Mouse (Mus musculus): ENCODE results near the gene Cdc42se2. TPM values are rescaled to one million over a fixed set of nuclear protein-coding genes. Genes with fewer than 3 reads are reported as not detected.

Cdc42se2 gene
- polyA plus RNA-seq, 1 experiment from 2014 or later, result 187 TPM

- no peak overlapping the region for H3K4me3 ChIP-seq
- H3K27ac ChIP-seq, result no peak overlapping the region
- H3K27me3 ChIP-seq (ENCODE audit: poor library complexity, severe bottlenecking), result no peaks in the 10 kb centered on the region
- DNase-seq (ENCODE audit: extremely low spot score, low spot score), result no peak
- WGBS, result 78% methylated on average over 3 of the region's 3 CpGs
- H3K4me1 ChIP-seq, result peaks cover 32% of the 10 kb centered on the region
- H3K36me3 ChIP-seq (replicated peaks), result peaks cover 5% of the 10 kb centered on the region; the same call in 1 of the 2 replicates
- H3K9me3 ChIP-seq, result no peaks in the 10 kb centered on the region
Measured at GRCm38 (mm10) chr11:54768116-54768690, 19.3 kb downstream of the Cdc42se2 start.

GRCm38 (mm10) chr11:54764759-54765158 lies 22.7 kb downstream of the Cdc42se2 start:
- WGBS, result 96% methylated on average over 1 of the region's 1 CpGs
- no peak for DNase-seq (ENCODE audit: extremely low spot score, low spot score)
- H3K27me3 ChIP-seq (ENCODE audit: poor library complexity, severe bottlenecking), result no peaks in the 10 kb centered on the region
- H3K4me3 ChIP-seq, result no peak overlapping the region
- no peak overlapping the region for H3K27ac ChIP-seq
- no peaks in the 10 kb centered on the region for H3K9me3 ChIP-seq
- H3K36me3 ChIP-seq (replicated peaks), result peaks cover 5% of the 10 kb centered on the region; the same call in 1 of the 2 replicates
- H3K4me1 ChIP-seq, result peaks cover 37% of the 10 kb centered on the region

- H3K27me3 ChIP-seq (ENCODE audit: poor library complexity, severe bottlenecking), result no peaks in the 10 kb centered on the region
- 79% methylated on average over 3 of the region's 3 CpGs for WGBS
- H3K36me3 ChIP-seq (replicated peaks), result peaks cover 5% of the 10 kb centered on the region; the same call in 1 of the 2 replicates
- no peaks in the 10 kb centered on the region for H3K9me3 ChIP-seq
- DNase-seq (ENCODE audit: extremely low spot score, low spot score), result no peak
- peaks cover 33% of the 10 kb centered on the region for H3K4me1 ChIP-seq
- H3K27ac ChIP-seq, result no peak overlapping the region
- no peak overlapping the region for H3K4me3 ChIP-seq
Measured at GRCm38 (mm10) chr11:54764026-54764425, 23.4 kb downstream of the Cdc42se2 start.

- Histone ChIP-seq H3K27me3 (ENCODE audit: poor library complexity, severe bottlenecking) (no peaks in the 10 kb centered on the region), H3K36me3 (replicated peaks) (peaks cover 5% of the 10 kb centered on the region; the same call in 1 of the 2 replicates), H3K27ac (no peak overlapping the region), H3K9me3 (no peaks in the 10 kb centered on the region), H3K4me3 (no peak overlapping the region), H3K4me1 (peaks cover 27% of the 10 kb centered on the region)
- DNase-seq (ENCODE audit: extremely low spot score, low spot score), result no peak
- WGBS, result 94% methylated on average over 5 of the region's 5 CpGs
Measured at GRCm38 (mm10) chr11:54762735-54763134, 24.7 kb downstream of the Cdc42se2 start.

- peaks cover 57% of the 10 kb centered on the region for H3K4me1 ChIP-seq
- no peaks in the 10 kb centered on the region for H3K27me3 ChIP-seq (ENCODE audit: poor library complexity, severe bottlenecking)
- WGBS, result 71% methylated on average over 1 of the region's 1 CpGs
- H3K27ac ChIP-seq, result no peak overlapping the region
- DNase-seq (ENCODE audit: extremely low spot score, low spot score), result no peak
- no peaks in the 10 kb centered on the region for H3K9me3 ChIP-seq
- H3K36me3 ChIP-seq (replicated peaks), result peaks cover 30% of the 10 kb centered on the region
- no peak overlapping the region for H3K4me3 ChIP-seq
Measured at GRCm38 (mm10) chr11:54757993-54758392, 29.5 kb downstream of the Cdc42se2 start.

GRCm38 (mm10) chr11:54755148-54755664 lies 32.3 kb downstream of the Cdc42se2 start:
- H3K27ac ChIP-seq, result peak overlapping the region; percentile 82
- no peak for DNase-seq (ENCODE audit: extremely low spot score, low spot score)
- no peaks in the 10 kb centered on the region for H3K9me3 ChIP-seq
- H3K4me3 ChIP-seq, result peak overlapping the region; percentile 7; the same call in 1 of the 2 replicates
- H3K27me3 ChIP-seq (ENCODE audit: poor library complexity, severe bottlenecking), result no peaks in the 10 kb centered on the region
- peaks cover 51% of the 10 kb centered on the region for H3K4me1 ChIP-seq
- H3K36me3 ChIP-seq (replicated peaks), result peaks cover 55% of the 10 kb centered on the region
- 76% methylated on average over 5 of the region's 5 CpGs for WGBS

GRCm38 (mm10) chr11:54754301-54755147 lies 33.0 kb downstream of the Cdc42se2 start:
- 43% methylated on average over 10 of the region's 10 CpGs for WGBS
- H3K4me1 ChIP-seq, result peaks cover 50% of the 10 kb centered on the region
- peak overlapping the region; percentile 7; the same call in 1 of the 2 replicates for H3K4me3 ChIP-seq
- no peaks in the 10 kb centered on the region for H3K9me3 ChIP-seq
- peak; percentile 54 for DNase-seq (ENCODE audit: extremely low spot score, low spot score)
- H3K27ac ChIP-seq, result peak overlapping the region; percentile 82
- H3K36me3 ChIP-seq (replicated peaks), result peaks cover 61% of the 10 kb centered on the region
- no peaks in the 10 kb centered on the region for H3K27me3 ChIP-seq (ENCODE audit: poor library complexity, severe bottlenecking)

GRCm38 (mm10) chr11:54751502-54751901 lies 36.0 kb downstream of the Cdc42se2 start:
- peaks cover 91% of the 10 kb centered on the region for H3K36me3 ChIP-seq (replicated peaks)
- WGBS, result 85% methylated on average over 4 of the region's 4 CpGs
- no peaks in the 10 kb centered on the region for H3K27me3 ChIP-seq (ENCODE audit: poor library complexity, severe bottlenecking)
- DNase-seq (ENCODE audit: extremely low spot score, low spot score), result no peak
- peaks cover 29% of the 10 kb centered on the region for H3K4me1 ChIP-seq
- no peak overlapping the region for H3K27ac ChIP-seq
- no peak overlapping the region for H3K4me3 ChIP-seq
- H3K9me3 ChIP-seq, result no peaks in the 10 kb centered on the region

GRCm38 (mm10) chr11:54748891-54749290 lies 38.6 kb downstream of the Cdc42se2 start:
- Histone ChIP-seq H3K4me1 (peaks cover 3% of the 10 kb centered on the region), H3K36me3 (replicated peaks) (peaks cover 89% of the 10 kb centered on the region), H3K9me3 (no peaks in the 10 kb centered on the region), H3K27ac (no peak overlapping the region), H3K4me3 (no peak overlapping the region), H3K27me3 (ENCODE audit: poor library complexity, severe bottlenecking) (no peaks in the 10 kb centered on the region)
- no peak for DNase-seq (ENCODE audit: extremely low spot score, low spot score)

- Histone ChIP-seq H3K27ac (no peak overlapping the region), H3K36me3 (replicated peaks) (peaks cover 82% of the 10 kb centered on the region), H3K9me3 (no peaks in the 10 kb centered on the region), H3K4me3 (no peak overlapping the region), H3K27me3 (ENCODE audit: poor library complexity, severe bottlenecking) (no peaks in the 10 kb centered on the region), H3K4me1 (no peaks in the 10 kb centered on the region)
- no peak for DNase-seq (ENCODE audit: extremely low spot score, low spot score)
- 88% methylated on average over 1 of the region's 1 CpGs for WGBS
Measured at GRCm38 (mm10) chr11:54744231-54744630, 43.2 kb downstream of the Cdc42se2 start.

- WGBS, result 98% methylated on average over 2 of the region's 2 CpGs
- DNase-seq (ENCODE audit: extremely low spot score, low spot score), result no peak
- peaks cover 77% of the 10 kb centered on the region for H3K36me3 ChIP-seq (replicated peaks)
- H3K4me1 ChIP-seq, result no peaks in the 10 kb centered on the region
- H3K9me3 ChIP-seq, result no peaks in the 10 kb centered on the region
- H3K27ac ChIP-seq, result no peak overlapping the region
- no peak overlapping the region for H3K4me3 ChIP-seq
- no peaks in the 10 kb centered on the region for H3K27me3 ChIP-seq (ENCODE audit: poor library complexity, severe bottlenecking)
Measured at GRCm38 (mm10) chr11:54741330-54741729, 46.1 kb downstream of the Cdc42se2 start.

GRCm38 (mm10) chr11:54739012-54739750 lies 48.3 kb downstream of the Cdc42se2 start:
- WGBS, result 94% methylated on average over 4 of the region's 4 CpGs
- H3K27ac ChIP-seq, result no peak overlapping the region
- H3K9me3 ChIP-seq, result no peaks in the 10 kb centered on the region
- no peaks in the 10 kb centered on the region for H3K27me3 ChIP-seq (ENCODE audit: poor library complexity, severe bottlenecking)
- no peaks in the 10 kb centered on the region for H3K4me1 ChIP-seq
- H3K36me3 ChIP-seq (replicated peaks), result peaks cover 82% of the 10 kb centered on the region
- DNase-seq (ENCODE audit: extremely low spot score, low spot score), result no peak
- H3K4me3 ChIP-seq, result no peak overlapping the region
